Mouse (Mus musculus) bone marrow macrophage, adult 2 months (primary cell): ENCODE measurements around the gene Atxn7l3.

ENCODE experiments used
- CTCF ChIP-seq: IDR thresholded peaks from 2 replicates; pipeline ENCODE4 v1.5.1; 2012; ENCODE audit warnings: low read depth, mild to moderate bottlenecking, low read length, moderate library complexity
- POLR2A ChIP-seq: IDR thresholded peaks from 2 replicates; pipeline ENCODE4 v1.6.1; 2012; ENCODE audit warnings: mild to moderate bottlenecking, low read depth, low read length, borderline replicate concordance

DNA sequence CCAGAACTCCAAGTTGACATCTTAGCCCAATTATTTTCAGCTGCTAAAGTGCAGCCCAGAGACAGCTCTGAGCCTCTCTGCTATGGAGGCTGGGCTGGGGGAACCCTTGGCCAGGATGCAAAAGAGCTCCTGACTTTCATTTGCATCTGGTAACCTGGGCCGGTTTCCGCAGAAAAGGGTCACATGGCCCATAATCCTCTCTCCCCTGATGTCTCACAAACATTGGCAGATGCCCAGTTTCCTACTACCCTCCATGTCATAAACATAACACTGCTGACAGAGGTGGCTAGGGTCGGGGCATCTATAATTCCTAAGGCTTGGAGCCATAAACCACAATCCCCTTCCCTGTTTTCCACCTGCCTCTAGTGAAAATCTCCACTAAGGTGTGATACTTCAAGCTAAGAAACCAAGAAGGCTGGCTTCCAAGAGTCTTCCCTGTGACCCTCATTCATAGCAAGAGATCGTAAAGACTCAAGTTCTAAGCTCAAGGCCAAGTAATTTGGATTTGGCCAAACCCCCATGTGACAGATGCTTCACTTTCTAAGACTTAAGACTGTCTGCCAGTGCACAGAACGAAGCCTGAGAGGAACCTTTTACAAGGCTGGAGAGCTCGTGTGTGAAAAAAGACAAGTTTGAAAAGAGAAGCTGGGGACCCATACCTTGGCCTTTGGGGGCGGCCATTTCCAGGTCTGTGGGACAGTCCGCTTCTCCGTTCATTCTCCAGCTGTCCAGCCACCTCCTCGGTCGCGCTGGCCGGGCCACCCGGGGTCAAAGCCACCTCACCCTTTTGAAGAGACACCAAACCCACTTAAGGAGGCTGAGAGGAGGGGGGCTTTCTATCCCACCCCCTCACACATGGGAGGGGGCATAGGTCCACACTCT lies 19.5 kb upstream of the Atxn7l3 start:
- TF ChIP-seq CTCF (no peak), POLR2A (no peak)
